Mouse (Mus musculus): ENCODE data around the gene Thbs4.

Gene Thbs4

DNA sequence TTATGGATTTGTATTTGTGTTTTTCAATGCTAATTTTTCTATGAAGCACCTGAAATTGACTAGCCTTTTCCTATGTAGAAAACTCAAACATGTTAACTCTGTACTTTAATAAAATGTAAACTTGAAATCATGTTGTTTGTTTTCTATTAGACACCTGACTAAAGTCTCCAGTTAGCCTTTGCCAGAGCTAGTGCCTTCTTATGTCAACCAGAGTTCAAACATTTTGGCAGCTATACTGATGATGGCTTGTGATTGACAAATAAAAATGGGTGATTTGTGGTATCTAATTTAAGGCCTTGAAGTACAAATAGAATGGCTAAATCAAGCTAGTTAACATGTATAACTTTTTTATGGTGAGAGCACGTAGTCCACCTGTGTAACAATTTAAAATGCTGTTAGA is 82.8 kb downstream of the Thbs4 start:
- DNase-seq: no peak

DNA sequence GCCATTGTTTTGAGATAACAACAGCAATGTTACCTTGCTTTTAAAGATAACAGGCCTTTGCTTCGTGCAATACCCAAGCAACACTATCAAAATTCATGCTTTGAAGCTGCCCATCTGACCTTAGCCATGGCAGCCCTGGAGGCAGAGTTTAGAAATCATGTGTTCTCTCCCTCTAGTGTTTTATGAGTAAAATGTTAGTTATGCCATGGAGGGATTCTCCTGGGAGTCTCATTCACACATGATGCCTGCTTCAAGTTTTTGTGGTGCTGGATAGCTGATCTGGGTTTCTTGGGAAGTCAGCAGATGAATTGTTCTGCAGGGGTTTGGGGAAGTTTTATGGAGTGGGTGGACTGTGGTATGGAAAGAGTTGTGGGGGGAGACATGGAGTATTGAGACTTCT is 84.3 kb downstream of the Thbs4 start:
- DNase-seq: no peak

DNA sequence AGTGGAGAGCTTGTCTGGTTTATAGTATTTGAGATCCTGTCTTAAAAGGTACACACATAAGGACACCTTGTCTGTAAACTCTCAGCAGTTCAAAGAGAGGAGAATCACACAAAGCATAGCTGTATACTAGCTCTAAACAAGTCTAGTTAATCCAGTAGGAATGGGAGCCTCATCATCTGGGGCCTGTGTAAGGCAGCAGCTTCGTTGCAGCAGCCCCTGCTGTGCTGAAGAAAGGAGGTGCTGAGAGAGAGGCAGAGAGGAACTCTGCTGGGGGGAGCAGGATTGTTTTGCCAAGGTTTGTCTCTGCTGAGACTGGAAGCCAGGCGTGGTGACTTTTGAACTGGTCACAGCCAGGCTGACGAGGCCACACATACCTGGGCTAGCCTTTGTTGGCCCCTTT is 85.1 kb downstream of the Thbs4 start:
- DNase-seq: no peak

DNA sequence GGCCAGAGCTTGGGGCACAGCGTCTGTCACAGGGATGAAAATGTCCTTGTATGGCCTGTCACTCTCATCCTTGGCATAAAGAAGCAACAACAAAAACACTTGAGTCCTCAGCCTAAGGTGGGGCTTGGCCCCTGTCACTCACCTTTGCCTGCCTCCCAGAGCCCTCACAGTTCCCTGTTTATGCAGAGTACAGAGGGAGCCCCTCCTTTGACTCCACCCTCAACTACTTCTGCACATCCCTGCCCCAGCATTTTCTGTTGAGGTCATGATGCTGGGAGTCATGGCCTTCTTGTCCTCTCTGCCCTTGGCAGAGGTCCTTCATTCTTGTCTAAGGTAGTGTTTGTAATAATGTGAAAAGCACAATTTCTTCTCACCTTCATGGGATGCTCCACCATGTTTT is 86.2 kb downstream of the Thbs4 start:
- no peak for DNase-seq

DNA sequence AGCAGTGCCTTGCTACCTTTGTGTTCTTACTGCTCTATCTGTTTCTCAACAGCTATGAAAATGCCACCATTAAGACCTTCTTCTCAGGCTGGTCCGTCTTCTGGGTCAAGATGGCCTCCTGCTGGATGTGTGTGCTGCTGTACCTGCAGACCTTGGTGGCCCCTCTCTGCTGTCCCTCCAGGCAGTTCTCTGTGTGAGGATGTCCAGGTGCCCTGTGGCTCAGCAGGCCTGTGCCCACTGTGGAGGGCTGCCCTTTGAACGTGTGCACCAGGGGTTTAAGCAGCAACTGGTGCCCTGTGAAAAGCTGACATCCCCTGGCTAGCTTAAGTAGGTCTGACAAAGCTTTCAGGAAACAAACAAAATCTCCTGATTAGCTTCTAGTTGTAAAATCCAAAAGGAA is 86.7 kb downstream of the Thbs4 start:
- DNase-seq: no peak

DNA sequence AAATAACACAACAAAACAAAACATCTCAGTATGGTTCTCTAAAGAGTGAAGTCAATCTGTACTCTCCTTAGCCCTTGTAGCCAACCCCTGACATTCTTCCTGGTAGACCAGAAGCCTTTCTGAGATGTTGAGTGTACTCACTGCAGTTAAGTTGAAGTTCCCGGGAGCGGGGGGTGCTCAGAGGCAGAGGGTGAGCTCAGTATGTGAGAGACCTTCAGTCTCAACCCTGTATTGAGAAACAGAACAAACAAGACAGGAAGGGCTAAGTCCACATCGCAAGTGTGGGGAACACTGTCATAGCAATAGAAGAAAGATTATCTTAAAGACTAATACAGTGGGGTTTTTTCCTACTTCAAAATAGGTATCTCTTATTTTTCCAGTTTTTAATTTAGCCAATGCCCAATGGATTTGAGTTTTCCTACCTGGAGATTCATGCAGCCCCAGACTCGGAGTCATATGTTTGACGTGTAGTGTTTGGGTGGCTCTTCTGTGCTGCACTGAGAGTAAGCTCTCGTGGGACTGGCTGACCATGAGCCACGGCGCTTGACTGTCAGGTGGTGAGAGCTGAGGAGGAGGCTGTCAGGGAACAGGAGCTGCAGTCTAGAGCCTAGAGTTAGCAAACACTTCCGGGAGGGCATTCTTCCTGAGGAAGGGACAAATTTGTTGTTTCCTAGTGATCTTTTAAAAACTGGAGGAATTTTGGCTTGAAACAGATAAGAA is 88.1 kb downstream of the Thbs4 start:
- no peak for DNase-seq

DNA sequence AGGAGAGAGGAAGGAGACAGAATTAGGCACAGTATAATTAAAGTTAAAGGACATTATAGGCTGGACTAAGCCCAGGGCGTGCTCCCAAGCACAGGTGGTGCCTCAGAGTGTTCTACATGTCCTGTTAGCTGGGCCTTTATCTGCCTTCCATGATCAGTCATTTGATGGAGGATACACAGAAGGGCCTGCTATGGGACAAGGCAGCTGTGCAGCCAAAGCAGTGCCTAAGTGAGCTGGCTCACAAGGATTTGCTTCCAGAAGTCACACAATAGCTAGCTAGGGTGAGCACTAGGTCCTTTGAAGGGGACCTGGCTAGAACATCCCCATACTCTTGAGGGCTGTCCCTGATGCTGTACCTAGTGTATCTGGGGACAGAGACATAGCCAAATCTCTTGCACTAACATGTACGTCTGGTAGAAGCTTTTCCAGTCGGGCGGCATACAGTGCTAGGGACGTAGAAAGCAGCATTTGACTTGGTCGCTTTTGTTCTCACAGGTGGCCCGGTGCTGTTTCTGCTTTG is 89.5 kb downstream of the Thbs4 start:
- no peak for DNase-seq

DNA sequence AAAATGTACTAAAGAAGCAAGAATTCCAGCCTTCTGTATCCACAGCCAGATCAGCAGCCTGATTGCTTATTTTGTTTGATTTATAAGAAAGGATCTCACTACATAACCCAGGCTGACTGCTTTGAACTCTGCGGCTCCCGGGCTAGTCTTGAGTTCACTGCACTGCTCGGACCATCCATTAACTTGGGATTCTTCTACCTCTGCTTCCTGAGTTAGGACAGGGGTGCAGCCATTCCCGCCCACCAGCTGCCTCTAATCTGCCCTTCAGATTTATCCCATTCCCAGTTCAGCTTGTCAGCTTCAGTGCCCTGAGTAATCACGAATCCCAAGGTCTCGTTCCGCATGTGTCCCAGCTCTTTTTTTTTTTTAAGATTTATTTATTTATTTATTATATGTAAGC is 90.4 kb downstream of the Thbs4 start:
- DNase-seq: no peak

DNA sequence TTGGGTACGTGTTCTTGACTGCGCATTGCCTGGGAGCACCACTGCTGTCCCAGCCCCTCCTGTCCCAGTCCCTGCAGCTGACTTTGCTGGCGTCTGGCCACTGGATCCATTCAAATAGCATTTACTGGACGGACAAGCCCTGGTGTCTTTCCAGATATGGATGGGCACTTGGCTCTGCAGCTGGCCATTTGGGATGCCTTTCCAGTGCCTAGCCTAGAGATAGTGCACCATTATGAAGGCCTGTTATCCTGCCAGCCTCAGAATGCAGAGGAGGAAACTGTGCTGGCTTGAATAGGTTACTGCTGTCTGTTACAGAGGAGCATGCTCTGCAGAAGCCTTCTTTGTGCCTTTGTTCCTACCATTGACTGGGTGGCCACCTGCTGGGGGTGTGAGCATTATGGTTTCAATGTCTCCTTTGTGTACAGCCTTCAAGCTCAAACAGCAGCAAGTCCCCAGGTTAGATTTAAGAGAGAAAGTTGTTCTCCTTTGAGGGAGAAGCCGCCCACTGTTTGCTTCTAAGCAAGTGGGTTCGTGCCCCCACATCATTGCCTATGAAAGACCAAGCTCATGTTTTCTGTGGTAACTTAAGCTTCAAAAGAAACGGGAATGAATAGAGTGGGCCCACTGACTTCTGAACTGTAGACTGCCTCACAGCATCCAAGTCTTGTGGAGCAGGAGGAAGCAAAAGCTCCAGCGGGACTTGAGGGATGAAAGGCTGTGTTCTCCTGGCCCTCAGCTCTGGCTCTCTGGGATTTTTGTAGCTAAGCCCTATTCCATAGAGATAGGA is 91.2 kb downstream of the Thbs4 start:
- peak; percentile 19 for DNase-seq

DNA sequence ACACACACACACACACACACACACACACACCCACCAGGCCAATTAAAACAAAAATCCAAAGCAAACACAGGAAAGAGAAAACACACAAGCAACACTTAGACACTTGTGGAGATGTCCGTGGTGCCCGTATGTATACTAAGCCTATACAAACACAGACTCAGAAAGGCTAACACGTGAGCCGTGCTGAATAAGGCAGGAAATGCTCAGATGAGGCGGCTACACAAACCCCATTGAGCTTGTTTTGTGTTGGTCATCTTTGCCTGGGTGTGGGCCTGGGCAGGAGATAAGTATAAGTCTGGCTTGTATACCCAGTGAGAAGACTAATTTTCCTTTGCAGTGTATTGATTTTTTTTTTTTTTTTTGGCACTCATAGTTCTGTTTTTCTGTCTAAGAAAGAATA is 92.6 kb downstream of the Thbs4 start:
- DNase-seq: no peak
